Mouse (Mus musculus) hindlimb bud, embryonic 11.5 days (tissue): ENCODE results near the gene Wdr6.
"Not testable (repeated sequence)": the region's sequence is repeated elsewhere in the genome, so short reads cannot be mapped to it uniquely, and the experiment has no call there.

Experiments used
- DNase-seq: peaks from one replicate; pipeline ENCODE4 v3.0.0-alpha.2; 2012; ENCODE audit warnings: low read depth, low spot score; ENCODE audit errors: extremely low spot score

Gene Wdr6

DNA sequence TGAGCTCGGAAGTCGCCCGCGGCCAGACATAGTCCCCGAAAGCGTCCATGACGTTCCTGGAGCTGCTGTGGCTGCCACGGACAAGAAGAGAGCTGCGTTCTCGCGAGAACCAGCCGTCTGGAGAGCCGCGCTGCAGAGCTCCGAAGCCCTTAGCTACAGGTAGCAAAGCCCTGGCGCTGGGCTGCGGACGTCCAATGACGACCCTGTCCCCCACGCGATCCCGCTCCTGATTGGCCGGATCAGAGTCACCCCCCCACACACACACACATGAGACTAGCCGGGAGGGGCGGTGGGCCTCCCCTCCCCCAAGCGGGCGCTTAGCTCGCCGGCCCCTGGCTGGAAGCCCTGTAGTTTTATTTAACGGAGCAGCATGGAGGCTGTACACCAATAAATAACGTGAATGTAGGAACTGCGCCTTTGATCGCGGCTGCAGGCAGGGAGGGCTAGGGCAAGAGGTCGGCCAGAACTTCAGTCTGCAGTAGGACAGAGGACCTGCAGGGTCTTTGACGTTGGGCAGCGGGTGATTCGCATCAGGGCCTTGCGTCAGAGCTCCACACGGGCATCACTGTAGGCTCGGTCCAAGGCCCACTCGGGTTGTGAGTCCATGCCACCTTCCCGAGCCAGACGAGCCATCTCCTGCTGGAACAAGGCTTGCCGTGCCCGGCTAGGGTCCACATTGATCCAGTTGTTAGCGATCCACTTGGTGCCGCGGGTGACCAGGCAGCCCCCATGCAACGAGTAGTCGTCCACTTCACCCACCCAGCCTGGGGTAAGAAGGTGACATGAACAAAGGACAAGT lies at the start of gene Wdr6:
TSS of gene Wdr6 (minus strand) at position 195 of the 799 bp plus-strand sequence.
- peak; percentile 77 for DNase-seq

DNA sequence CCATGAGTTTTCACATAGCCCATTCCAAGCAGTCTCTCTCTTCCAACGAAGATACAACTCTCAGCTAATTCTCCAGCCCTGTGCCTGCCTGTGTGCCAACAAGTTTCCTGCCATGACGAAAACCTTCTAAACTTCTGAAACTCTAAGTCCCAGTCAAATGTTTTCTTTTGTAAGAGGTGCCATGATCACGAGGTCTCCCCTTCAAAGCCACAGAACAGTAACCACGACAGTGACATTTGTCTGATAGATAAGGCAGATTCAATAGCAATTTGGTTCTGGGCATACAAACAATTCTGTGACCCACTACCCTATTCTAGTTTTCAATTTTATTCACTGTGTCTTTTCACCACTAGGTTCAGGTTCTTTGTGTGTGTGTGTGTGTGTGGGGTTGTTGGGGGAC lies 49.6 kb upstream of the Wdr6 start:
- DNase-seq, result no peak

DNA sequence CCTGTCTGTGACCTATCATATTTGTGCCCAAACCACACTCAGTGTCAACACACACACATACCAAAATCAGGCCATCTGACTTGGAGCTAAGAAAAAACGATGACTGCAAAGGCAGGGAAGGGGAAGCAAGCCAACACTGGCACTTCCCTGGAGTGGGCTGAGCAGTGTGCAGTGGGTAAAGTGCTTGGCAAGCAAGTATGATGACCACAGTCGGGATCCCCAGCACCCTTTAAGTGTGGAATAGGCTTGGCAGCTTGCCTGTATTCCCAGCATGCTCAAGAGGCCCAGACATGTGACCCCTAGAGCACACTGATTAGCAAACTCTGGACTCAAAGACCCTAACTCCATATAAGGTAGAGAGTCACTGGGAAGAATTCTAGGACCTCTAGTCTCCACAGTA lies 48.0 kb upstream of the Wdr6 start:
- DNase-seq, result no peak

DNA sequence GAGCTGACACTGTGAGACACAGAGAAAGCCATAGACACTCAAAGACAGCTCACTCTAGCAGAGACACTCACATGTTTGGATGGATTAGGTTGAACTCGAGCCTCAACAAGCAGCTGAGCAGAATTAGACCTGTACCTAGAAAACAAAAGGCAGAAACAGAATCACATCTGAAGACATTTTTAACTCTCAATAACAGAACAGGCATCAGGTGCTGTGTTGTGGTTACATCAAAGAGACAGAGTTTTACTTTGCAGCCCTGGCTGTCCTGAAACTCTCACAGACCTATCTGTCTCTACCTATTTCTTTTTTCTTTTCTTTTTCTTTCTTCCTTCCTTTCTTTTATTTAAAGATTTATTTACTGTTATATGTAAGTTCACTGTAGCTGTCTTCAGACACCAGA lies 38.8 kb upstream of the Wdr6 start:
- DNase-seq, result no peak

DNA sequence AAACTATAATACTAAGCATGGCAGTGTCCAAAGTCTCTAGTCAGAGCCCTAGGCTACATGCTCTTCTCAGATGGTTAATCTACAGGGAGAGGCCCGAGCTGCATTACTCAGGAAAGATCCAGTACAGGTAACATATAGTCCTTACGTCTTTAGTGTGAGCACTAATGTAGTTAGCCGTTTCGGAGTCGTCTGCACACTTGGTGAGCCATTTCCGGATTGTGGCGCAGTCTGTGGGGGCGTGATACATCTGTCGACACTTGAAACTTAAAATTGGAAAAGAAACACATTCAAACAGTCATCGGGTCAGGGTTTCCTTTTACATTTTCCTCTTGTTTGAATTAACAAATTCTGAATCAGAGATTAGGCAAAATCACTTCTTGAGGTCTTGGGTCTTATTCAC lies 32.9 kb upstream of the Wdr6 start:
- DNase-seq, result no peak

DNA sequence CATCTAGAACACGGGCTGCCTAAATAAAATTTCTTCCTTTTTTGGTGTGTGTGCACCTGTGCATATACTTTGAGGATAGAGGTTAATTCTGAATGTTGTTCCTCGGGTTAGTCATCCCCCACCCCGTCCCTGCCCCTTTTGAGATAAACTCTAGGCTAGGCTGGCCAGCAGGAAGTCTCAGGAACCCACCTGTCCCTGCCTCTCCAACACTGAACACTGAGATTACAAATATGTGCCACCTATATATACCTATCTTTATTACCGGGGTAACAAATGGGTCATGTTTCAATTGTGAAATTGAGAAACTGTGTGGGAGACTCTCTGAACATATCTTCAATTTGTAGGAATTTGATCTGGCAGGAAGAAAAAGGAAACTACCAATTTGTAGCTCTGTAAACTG lies 30.4 kb upstream of the Wdr6 start:
- no peak for DNase-seq

DNA sequence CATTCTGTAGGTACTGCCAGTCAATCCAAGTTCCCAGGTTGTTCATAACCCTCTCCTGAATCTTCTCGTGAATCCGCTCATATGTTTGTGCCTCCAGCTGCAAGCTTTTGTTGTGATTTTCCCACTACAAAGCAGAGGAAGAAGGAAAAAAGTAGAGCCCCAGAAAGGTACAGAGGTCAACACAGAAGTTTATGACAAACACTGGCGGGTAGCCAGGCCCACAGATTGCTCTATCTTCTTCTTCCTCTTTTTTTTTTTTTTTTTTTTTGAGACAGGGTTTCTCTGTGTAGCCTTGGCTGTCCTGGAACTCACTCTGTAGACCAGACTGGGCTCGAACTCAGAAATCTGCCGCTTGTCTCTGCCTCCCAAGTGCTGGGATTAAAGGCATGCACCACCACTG lies 29.4 kb upstream of the Wdr6 start:
- DNase-seq, result not testable (repeated sequence)

DNA sequence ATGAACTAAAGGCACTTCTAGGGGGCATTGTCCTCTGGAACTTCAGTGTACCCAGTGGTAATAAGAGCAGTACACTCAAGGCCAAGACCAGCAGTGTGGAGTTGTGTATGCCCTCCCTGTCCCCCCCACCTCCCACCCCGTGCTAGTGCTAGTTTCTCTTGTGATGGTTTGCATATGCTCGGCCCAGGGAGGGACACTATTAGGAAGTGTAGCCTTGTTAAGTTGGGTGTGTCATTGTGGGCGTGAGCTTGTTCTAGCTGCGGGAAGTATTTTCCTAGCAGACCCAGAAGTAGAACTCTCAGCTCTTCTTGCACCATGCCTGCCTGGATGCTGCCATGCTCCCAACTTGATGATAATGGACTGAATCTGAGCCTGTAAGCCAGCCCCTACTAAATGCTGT lies 23.4 kb upstream of the Wdr6 start:
- DNase-seq, result no peak

DNA sequence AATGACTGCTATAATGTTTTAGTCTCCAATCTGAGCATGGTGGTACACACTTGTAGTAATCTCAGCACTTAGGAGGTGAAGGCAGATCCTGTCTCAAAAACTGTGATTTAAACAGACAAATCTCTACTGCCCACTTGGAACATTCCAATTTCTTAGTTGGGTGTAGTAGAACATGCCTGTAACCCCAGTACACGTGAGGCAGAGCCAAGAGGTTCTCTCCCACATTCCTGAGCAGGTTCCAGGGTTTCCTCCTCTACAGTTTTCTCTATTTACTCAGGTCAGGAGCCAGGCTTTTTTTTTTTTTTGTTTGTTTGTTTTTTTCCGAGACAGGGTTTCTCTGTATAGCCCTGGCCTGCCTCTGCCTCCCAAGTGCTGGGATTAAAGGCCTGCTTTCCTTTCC lies 21.5 kb upstream of the Wdr6 start:
- DNase-seq, result no peak

DNA sequence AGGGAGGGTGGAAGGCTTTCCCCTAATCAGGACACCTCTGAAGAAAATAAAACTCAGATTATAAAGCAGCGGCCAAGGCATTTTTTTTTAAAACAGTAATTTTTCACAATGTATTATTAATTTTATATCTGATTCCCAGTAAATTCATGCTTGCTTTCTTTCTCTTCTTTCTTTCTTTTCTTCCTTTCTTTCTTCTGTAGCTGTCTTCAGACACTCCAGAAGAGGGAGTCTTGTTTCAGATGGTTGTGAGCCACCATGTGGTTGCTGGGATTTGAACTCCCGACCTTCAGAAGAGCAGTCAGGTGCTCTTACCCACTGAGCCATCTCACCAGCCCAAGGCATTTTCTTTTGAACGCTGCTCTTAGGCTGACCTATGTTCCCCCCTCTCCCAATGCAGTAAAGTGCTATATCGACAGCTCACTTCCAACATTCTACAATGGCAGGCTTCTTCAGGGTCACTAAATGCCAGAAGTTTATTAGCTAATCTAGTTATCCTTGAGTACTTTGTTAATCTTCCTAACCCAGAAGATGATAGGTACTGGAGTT lies 20.6 kb upstream of the Wdr6 start:
- DNase-seq, result no peak

DNA sequence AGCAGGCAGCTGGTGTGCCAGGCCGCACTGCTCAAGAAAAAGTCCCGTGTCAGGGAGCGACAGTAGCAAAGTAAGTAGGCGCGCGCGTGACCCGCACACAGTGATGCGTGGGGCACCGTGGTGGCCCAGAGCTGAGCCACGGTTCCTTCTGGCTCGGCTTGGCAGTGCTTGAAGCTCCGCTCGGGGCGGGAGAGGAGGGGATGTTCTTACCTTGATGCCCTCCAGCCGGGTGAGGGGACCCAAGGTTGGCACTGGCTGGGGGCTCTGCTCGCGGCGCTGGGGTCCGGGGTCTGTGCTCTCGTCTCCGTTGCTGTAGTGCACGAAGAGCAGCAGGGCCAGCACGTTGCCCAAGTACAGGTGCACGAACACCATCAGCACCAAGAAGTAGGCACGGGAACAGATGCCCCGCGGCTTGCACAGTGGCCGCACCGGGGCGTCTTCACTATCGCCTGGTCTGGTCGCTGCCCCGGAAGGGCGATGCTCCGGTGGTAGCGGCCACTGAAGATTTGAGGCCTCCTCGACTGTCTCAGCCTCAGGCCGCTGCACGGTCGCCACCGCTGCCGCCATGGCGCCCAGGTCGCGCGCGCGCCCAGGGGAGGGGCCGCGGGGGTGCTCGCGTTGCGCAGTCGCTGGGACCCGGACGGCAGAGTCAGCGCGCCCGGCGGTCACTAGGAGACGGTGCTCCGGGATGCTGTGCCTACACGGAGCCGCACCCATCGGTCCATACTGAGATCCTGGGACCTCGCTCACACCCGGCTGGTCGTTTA lies 18.6 kb upstream of the Wdr6 start, which contains the start of gene P4htm:
TSS of gene P4htm (minus strand) at position 670 of the 767 bp plus-strand sequence.
- no peak for DNase-seq

DNA sequence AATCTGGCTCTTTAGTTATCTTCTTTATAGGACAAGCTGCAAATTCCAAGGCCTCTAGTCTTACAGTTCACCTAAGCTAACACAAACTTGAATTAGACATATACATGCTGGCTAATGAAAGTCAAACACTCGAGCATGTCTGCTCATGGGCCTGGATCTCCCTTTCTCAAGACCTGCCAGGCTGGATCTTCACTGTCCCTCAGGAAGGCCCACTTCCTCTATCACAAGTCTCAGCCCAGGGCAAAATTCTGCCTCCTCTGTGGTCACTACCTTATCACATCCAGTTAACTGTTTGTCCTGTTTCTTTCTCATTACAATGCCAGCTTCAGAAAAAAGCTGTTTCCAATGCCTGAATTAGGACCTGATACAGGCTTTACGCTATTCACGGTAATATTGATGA lies 15.8 kb upstream of the Wdr6 start:
- DNase-seq, result no peak

DNA sequence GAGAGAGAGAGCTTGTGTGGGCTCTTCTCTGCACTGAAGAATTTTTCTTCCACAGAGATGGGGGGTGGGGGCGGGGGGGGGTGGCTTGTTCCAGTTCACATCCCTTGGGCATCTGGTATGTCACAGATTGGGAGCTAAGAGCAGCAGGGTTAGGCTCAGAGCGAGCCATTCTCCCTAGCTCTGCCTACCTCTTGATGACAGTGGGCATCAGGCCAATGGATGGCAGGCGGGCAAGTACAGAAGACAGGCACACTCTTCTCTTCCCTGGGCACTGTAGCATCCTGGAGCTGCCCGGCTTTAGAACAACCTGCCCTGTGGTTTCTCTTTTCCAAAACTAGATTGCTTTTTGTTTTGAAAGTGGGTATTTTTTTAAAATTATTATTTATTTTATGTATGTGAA lies 12.9 kb upstream of the Wdr6 start:
- no peak for DNase-seq

DNA sequence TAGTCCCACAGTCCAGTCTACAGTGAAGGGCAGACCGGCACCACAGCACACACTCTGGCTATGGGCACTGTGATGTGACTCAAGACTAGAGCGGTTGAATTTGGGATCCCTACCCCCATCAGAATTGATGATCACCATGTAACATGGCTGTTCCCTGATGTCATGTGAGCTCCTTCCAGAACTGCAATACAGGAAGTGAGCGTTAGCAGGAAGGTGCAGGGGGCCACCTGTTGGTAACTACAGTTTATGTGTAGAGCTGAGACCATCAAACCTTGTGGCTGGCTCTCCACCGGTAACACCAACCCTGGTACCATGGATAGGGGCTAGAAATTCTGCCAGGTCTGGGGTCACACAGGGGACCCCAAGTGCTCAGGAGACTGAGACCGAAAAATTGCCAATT lies 10.7 kb upstream of the Wdr6 start:
- no peak for DNase-seq

DNA sequence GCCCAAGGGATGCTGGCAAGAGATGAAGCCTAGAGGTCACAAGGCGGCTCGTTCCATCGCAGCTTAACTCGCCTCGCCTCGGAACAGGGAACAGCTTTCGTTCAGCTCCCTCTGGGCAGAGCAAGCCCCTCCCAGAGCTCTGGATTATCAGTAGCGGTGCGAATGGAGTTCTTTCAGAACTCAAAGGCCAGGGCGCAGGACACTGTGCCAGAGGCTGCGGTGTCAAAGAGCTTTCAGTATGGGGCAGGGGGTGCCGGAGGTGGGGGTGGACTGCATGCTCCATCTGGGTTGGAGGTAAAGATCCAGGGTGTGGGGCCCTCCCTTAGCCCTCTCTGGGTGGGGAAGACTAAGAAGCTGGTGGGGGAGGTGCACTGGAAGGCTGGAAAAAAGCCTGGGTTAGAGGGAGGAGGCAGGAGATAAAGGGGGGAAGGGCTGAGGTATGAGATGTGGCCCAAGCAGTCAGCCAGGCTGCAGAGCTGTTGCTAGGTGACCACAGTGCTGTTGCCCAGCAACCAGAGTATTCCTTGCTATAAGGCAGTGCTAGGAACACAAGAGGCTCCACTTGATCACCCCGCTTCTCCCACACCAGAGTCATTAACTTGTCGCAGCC lies 9.1 kb upstream of the Wdr6 start:
- peak; percentile 86 for DNase-seq

DNA sequence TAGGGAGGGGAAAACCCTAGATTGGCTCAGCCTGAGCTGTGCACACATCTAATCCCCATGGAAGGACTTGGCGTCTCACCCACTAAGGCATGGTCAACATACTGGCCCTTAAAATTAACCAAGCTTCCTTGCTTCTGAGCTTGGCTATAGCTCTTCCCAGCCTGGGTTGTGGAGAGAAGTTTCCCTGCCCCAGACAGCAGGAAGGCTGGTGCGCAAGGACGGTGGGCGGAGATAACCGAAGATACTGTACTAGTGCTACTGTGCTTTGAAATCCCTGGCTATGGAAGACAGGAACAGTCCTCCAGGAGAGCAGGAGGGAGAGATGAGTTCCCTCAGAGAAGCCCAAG lies 778 bp upstream of the Wdr6 start:
- DNase-seq, result no peak

DNA sequence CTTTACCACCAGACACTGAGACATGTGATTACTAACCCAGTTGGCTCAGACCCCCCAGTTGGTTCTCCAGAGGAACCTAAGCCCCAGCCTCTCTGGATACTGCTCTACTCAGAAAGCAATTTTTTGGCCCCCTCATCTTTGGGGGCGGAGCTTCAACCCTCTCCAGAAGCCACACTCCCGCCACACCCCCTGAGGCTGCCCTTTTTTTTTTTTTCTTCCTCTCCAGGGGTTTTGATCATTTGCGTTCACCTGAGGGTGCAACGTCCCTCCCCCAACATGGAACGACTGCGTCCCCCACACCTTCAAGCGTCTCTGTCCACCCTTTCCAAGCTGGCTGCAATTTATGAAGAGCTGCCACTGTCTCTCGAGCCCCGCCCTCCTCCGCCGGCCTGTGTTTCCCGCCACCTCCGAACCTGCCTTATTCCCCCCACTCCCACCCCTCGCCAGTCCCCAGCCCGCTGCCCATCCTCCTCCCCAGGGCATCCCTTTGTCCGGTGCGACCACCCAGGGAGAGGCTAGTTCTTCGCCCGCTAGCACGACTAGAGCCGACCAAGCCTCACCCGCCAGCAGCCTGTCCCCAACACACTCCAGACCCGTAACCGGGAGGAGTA lies 500 bp downstream of the Wdr6 start:
- no peak for DNase-seq

DNA sequence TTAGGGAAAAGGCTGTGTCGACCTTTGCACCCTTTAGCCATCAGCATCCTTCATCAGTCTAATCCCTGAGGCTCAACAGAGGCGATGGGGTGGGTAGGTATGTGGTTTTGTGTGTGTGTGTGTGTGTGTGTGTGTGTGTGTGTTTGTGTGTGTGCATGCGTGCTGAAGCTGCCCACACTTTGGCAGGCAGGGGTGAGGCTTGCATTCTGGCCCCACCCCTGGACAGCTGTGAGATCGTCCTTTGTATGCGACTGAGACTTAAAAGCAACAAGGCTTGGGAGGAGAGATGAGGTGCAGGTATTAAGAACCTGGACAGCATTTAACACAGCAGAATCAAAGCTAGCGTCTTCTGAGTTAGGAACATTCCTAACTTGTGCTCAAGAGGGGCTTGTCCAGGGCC lies 1.5 kb downstream of the Wdr6 start:
- DNase-seq, result no peak

DNA sequence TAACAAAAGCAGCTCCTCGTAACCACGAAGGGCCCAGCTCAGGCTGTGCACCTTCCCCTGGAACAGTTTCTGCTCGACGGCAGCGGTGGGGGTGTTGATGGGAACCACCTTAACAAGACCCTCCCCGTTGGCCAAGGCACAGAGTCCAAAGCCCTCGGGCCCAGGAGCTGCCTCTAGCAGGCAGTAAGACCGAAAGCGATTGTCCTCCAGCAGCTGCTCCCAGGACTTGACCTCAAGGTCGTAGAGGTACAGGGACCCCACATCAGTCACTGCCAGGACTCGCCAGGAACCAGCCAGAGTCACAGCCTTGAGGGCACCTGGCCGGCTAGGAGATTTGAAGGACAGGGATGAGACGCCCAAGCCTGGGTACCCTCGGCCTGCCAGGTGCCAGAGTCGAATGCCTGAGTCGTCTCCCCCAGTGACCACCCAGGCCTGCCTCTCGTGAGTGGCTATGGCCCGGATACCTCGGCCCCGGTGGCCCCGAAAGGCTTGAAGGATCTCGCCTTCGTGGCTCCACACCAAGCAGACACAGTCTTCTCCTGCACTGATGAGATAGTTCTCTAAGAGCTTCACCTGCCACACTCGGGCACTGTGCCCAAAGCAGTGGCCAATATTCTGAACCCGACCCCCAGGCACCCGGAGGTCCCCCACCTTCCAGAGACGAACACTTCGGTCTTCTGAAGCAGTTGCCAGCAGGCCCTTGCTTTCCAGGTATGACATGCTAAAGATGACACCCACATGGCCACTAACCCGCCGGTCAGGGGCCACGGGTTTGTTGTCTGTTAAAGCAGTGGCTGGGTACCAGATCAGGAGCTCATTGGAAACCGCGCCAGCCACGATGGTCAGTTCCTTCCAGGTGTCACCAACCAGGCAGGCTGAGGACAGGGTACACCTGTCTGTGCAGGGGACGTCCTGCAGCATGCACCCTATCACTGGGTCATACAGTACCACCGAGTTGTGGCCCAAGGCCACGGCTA lies 2.9 kb downstream of the Wdr6 start:
- DNase-seq, result no peak

DNA sequence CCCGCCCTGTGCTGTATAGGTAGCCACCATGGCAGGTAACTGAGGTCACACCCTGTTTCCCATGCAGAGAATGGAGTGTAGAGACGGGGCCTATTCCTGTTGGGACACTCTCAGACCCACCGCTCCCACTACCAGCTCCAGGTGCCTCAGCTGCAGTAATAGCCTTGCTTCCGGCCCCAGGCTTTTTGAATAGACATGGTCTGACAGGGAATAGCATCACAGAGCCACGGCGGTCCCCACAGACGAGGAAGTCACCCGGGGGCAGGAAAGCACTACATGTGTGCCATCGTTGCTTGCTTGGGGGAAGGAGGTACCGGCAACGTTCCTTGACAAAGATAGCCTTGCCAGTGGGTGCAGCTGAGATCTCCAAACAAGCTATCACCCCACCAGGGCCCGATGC lies 3.6 kb downstream of the Wdr6 start:
- DNase-seq, result no peak
